Mouse (Mus musculus): ENCODE results near the gene Nhlh1.

DNA sequence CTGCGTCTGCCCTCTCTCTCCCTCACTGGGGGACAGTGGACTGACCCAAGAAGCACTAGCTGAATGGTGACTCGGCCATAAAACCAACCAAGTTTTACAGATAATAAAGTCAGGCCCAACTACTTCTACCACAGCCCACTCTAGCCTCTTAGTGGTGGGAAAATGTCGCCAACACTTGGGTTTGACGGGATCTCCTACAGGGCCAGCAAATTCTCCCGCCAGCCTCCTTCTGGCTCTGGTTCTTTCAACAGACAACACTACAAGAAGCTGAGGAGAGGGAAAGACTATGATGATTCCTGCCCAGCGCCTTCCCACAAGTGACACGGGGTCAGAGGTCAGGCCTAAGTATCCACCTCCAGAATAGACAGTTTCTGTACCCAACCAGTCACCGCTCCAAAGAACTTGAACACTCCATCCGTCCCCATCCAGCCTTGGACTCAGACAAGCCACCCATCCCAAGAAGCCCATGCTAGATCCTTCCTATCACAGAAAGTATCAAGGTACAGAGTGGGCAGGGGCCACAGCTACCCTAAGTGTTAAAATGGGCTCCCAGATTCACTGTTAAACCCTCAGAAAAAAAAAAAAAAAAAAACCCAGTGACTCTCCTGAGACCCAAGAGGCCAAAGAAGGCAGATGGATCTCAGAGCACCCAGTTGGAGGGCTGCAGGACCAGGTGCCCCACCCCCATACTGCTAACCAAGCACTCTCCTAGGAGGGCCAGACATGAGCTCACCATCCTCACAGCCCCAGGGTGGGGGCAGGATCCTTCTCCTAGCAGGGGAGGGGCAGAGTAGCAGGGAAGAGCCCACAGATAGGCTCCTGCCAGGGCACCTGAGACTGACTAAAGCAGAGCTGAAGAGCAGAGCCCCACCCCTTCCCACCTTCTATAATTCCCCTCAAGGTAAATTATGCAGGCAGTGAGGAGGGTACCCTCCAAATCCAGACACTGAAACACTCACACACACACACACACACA lies 38.7 kb downstream of the Nhlh1 start:
- TF ChIP-seq GATA1 (IDR thresholded peaks at IDR 0.05; ENCODE audit: low read length), result no peak
- no peak for TF ChIP-seq TAL1 (IDR thresholded peaks at IDR 0.05; ENCODE audit: low read length)
